Mouse (Mus musculus) ovary, postnatal 14 days (tissue): Measurements from ENCODE around the gene Cacna2d2.

Experiments
- DNase-seq: peaks from one replicate; pipeline ENCODE4 v3.0.0; 2022; ENCODE audit warnings: low spot score

Cacna2d2 gene

DNA sequence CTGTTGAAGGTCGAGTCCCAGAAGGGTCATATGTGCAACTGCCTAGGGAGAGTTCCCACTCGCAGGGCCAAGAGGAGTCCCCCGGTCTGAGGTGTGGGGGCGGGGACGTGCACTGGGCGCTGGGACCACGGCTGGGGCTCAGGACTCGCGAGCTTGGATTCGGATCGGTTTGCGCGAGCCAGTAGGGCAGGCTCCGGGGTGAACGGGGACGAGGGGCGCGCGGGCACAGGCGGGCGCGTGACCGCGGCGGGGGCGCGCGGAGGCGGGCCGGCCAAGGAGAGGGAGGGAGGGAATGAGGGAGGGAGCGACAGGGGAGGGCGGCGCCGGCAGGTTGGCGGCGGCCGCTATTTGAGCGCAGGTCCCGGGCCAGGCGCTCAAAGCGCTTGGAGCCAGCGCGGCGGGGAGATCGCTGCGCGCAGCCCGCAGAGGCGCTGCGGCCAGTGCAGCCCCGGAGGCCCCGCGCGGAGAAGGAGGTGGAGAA lies at the start of gene Cacna2d2:
Gene Cacna2d2, plus strand, starts transcription at position 122 of the 481 bp plus-strand sequence.
- DNase-seq = peak; percentile 42

GRCm38 (mm10) chr9:107354826-107355225 lies 44.6 kb upstream of the Cacna2d2 start:
- no peak for DNase-seq

- DNase-seq = peak; percentile 42
Measured at GRCm38 (mm10) chr9:107355870-107356765, 43.3 kb upstream of the Cacna2d2 start.

GRCm38 (mm10) chr9:107357651-107358050 lies 41.8 kb upstream of the Cacna2d2 start:
- peak; percentile 89 for DNase-seq

DNA sequence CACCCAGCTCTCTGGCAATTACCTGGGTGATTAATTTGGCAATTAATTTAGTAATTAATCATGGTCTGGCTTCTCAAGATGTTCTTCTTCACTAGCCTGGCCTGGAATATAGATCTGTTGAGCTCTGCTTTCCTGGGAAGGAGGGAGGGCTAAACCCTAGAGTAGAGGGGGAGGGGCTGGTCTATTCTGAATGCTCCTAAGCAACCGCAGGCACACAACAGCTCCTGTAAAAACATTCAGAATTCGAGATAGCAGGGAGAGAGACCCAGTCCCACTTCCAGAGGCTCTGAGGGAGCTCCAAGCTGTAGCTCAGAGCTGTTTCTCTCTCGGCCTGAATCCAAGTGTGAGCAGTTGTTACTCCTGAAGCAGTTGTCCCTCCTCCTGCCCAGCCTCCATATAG lies 38.4 kb upstream of the Cacna2d2 start:
- DNase-seq = no peak

GRCm38 (mm10) chr9:107366644-107367043 lies 32.8 kb upstream of the Cacna2d2 start:
- DNase-seq = peak; percentile 65

DNA sequence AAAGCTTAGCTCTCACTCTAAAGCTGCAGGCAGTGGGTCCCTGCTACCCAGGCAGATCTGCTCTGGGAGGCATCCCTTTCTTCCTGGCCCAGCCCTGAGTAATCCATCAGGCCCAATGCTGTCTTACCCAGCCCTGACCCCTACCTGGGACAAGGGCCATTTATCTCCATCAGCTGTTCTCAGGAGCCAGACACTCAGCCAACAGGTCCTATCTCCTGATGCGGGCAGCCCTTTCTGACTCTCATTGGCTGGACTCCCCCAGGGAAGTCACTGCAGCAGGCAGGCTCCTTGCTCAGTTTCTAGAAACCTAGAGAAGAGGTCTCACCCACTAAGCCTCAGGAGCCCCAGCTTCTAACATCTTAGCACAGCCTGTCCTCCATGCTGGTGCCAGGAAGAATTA lies 31.1 kb upstream of the Cacna2d2 start:
- no peak for DNase-seq

DNA sequence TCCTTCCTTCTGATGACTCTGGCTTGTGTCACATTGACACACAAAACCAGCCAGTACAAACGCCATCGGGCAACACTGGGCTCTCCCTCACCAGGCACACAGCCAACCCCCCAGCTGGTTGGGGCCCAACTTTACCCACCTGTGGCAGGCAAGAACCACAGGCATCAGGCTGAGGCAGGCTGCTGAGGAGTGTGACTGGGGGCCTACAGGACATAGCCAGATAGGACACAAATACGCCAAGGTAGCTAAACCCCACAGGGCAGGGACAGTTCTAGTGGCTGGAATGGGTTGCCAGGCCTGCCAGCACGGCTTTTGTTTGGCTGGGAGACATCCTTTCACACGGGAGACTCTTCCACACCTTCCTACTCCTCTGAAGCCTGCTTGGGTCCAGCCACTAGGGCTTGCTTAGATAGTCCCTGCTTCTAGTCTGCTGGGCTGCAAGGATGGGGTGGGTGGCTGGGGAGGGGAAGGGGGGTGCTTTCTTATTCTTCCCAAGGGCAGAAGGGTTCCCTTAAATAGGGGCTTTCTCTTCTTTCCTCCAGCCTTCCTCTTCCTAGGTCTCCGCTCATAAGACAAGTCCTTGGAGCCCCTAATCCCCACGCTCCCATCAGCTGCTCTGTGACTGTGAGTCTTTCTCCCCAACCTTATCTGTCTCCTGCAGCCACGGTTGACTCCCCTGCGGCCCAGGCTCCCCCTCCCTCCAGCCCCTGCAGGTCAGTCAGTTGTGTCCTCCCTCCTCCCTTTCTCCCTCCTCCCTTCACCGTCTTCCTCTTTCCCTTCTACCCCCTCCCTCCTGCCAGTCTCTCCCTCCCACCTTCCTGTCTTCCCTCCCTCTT lies 29.9 kb upstream of the Cacna2d2 start:
- no peak for DNase-seq

- no peak for DNase-seq
Measured at GRCm38 (mm10) chr9:107370106-107370463, 29.3 kb upstream of the Cacna2d2 start.

- no peak for DNase-seq
Measured at GRCm38 (mm10) chr9:107372441-107372840, 27.0 kb upstream of the Cacna2d2 start.

- no peak for DNase-seq
Measured at GRCm38 (mm10) chr9:107374623-107375022, 24.8 kb upstream of the Cacna2d2 start.

GRCm38 (mm10) chr9:107375451-107375850 lies 24.0 kb upstream of the Cacna2d2 start:
- no peak for DNase-seq

DNA sequence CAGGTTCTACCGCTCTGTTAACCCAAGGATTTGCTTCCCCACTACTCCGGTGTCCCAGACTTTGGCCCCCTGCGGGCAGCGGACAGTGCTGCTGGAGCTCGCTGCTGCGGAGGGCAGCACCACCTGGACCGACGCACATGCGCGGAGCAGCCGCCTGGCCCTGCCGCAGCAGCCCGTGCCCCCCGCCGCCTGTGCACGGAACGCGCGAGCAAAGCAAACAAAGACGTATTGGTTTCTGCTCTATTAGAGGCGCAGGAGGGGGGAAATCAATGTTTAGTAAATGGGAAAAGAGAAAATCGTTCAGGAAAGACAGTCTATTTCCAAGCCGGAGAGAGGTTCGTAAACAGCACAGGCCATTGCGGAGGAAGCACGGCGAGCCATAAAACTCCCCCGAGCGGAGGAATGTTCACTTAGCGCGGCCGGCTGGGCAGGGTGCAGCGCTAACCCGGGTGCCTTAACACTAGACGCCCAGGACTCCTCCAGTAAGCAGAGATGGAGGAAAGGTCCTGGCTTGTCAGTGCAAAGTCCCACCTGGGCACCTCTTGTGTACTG lies 21.4 kb upstream of the Cacna2d2 start:
- no peak for DNase-seq

- peak; percentile 36 for DNase-seq
Measured at GRCm38 (mm10) chr9:107381723-107382122, 17.7 kb upstream of the Cacna2d2 start.

- DNase-seq = no peak
Measured at GRCm38 (mm10) chr9:107384396-107384795, 15.0 kb upstream of the Cacna2d2 start.

DNA sequence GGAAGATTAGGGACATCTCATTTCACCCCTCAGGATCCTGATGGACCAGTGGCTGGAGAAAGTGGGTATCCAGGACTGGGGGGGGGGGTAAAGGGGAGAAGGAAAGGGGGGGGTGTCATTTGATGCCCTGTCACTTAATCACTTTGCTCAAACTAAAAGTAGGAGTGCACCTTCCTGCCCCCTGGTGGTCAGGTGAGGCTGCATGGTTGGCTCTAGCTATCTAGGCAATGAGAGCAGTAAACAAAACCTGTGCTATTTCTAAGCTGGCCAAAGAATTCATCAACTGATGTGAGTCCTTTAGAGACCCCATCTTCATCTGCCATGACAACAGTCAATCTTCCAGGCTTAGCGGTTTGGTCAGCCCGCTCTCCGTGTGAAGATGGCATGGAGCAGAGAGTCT lies 12.7 kb upstream of the Cacna2d2 start:
- no peak for DNase-seq

GRCm38 (mm10) chr9:107387708-107388107 lies 11.7 kb upstream of the Cacna2d2 start:
- no peak for DNase-seq

DNA sequence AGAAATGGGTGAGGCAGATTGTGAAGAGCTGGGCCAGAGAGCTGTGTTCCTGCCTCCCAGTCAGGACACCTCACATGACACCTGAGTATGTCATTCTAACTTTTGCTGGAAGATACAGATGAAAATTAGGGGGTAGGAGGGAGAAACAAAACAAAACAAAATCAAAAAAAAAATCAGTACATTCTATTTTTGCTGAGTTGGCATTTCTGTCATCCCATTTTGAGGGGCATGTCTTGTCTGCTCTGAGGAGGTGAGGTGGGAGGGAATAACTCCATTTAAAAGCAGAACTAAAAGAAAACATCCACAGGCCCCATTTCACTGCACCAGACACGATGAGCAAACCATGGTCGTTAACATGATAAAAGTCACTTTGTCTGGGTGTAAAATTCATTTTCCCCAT lies 11.1 kb upstream of the Cacna2d2 start:
- DNase-seq = no peak

- DNase-seq = no peak
Measured at GRCm38 (mm10) chr9:107396397-107396796, 3.0 kb upstream of the Cacna2d2 start.

DNA sequence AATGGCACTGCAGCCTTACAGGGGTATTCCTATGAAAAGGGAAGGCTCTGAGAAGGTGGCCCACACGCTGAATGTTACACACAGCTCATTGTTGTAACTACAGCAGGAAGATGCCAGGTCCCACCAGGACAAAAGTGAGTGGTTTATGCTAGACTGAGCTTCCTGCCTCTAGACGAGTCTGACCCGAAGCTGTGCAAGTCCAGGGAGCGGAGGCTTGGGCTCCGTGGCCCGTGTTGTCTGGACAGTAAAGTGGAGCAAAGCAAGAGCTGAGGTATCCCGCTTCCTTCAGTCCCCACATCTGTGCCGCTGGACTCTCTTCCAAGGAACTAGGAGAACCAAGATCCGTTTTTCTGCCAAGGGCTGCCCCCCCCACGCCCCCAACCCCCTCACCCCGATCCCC lies 444 bp upstream of the Cacna2d2 start:
- no peak for DNase-seq

DNA sequence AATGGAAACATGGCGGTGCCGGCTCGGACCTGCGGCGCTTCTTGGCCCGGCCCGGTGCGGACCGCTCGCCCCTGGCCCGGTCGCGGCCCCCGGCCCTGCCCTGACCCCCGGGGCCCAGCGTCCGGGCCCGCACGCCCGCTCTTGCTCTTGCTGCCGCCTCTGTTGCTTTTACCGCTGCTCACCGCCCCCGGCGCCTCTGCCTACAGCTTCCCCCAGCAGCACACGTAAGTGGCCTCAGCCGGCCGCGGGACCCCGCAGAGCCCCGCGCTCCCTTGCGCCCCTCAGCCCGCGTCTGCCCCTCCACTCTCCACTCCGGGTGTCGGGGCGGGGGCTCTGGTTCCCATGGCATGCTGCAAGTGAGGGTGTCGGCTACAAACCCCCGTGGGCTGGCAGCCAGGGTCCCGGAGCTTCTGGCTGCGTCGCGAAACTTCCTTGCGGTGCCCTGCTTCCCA lies 674 bp downstream of the Cacna2d2 start:
- DNase-seq = no peak

- DNase-seq = no peak
Measured at GRCm38 (mm10) chr9:107400666-107401285, 1.4 kb downstream of the Cacna2d2 start.
